ENCODE assay signal across 9 mouse cellular contexts in the genomic region with DNA sequence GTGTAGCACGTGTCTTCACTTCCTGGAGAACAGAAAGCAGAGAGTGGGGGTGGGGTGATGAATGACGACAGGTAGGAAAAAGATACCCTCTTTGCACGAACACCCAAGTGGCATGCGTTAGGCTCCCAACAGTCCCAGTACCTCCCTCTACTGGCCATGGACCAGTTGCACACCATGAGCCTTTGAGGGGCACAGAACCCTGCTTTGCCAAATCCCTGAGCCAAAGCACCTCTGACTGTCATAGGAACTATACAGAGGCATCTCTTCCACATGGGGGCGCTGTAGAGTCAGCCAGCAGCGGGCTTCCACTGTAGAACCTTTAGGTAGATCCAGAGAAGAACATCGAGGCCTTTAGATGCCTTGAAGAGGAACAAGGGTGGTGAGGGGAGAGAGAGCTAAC.
DNase-seq lines count a peak whose midpoint lies in the region; ATAC-seq and TF ChIP-seq lines count a peak whose summit lies in the region.
"Had no signal": no experiment of that assay in that cellular context is flagged by ENCODE, and none has a peak within 500 bp of the region (broad histone marks: within the 10 kb centered on the region; RNA-seq: fewer than 3 reads in every experiment).

No protein-coding gene starts in this region.

- WGBS in intestine, embryonic 14.5 days = 27% methylated on average over 7 of the region's 7 CpGs
- WGBS in intestine, embryonic 16.5 days = 24% methylated on average over 7 of the region's 7 CpGs
- WGBS in liver, postnatal 0 days (ENCODE audit: insufficient replicate concordance) = 28% methylated on average over 7 of the region's 7 CpGs
- WGBS in spleen, adult 2 months = 17% methylated on average over 7 of the region's 7 CpGs

- no peak for TF ChIP-seq POLR2A in spleen, adult 2 months (IDR thresholded peaks at IDR 0.05; ENCODE audit: low read depth, low read length)

- no peaks in the 10 kb centered on the region for H3K9me3 ChIP-seq in intestine, embryonic 14.5 days (ENCODE audit: control insufficient read depth, low read length)
- H3K9me3 ChIP-seq in intestine, embryonic 16.5 days (ENCODE audit: control insufficient read depth, low read length) = no peaks in the 10 kb centered on the region
- H3K9me3 ChIP-seq in G1E (replicated peaks) = peaks cover 5% of the 10 kb centered on the region; the same call in 1 of the 2 replicates
- H3K9me3 ChIP-seq in liver, postnatal 0 days (ENCODE audit: low read length) = no peaks in the 10 kb centered on the region
- H3K9me3 ChIP-seq: megakaryocyte, embryonic 14.5 days had no signal

- no peaks in the 10 kb centered on the region for H3K27me3 ChIP-seq in intestine, embryonic 14.5 days (replicated peaks; ENCODE audit: control insufficient read depth, insufficient read depth, low read length)
- no peaks in the 10 kb centered on the region for H3K27me3 ChIP-seq in intestine, embryonic 16.5 days (replicated peaks; ENCODE audit: control insufficient read depth, insufficient read depth, low read length)
- no peaks in the 10 kb centered on the region for H3K27me3 ChIP-seq in G1E (ENCODE audit: insufficient read depth, low read length)
- no peaks in the 10 kb centered on the region for H3K27me3 ChIP-seq in liver, postnatal 0 days (ENCODE audit: insufficient read depth, low read length)
- H3K27me3 ChIP-seq in spleen, adult 2 months (ENCODE audit: control insufficient read depth, insufficient read depth, low read length) = no peaks in the 10 kb centered on the region

- no peak overlapping the region for H3K27ac ChIP-seq in intestine, embryonic 14.5 days (ENCODE audit: low read depth)
- no peak overlapping the region for H3K27ac ChIP-seq in intestine, embryonic 16.5 days (ENCODE audit: low read length)
- no peak overlapping the region for H3K27ac ChIP-seq in liver, postnatal 0 days (ENCODE audit: low read depth)
- H3K27ac ChIP-seq in spleen, adult 2 months (ENCODE audit: insufficient read depth, low read length) = no peak overlapping the region

- TF ChIP-seq EP300 in liver, postnatal 0 days (IDR thresholded peaks at IDR 0.05; ENCODE audit: low read depth) = no peak

- H3K4me1 ChIP-seq in intestine, embryonic 14.5 days (replicated peaks; ENCODE audit: control insufficient read depth, insufficient read depth, low read length) = no peaks in the 10 kb centered on the region
- H3K4me1 ChIP-seq in intestine, embryonic 16.5 days (ENCODE audit: control insufficient read depth, insufficient read depth, low read length) = no peaks in the 10 kb centered on the region
- H3K4me1 ChIP-seq in G1E (ENCODE audit: insufficient read depth, low read depth, low read length) = peaks cover 7% of the 10 kb centered on the region
- peaks cover 11% of the 10 kb centered on the region; the same call in 1 of the 2 replicates for H3K4me1 ChIP-seq in liver, postnatal 0 days (ENCODE audit: insufficient read depth)
- H3K4me1 ChIP-seq in spleen, adult 2 months (ENCODE audit: control insufficient read depth, insufficient read depth, insufficient read length) = peaks cover 31% of the 10 kb centered on the region

- peak; percentile 57 for DNase-seq in intestine, embryonic 14.5 days (ENCODE audit: low spot score)
- no peak for DNase-seq in G1E (ENCODE audit: low spot score)
- DNase-seq in c-Kit-positive CD71-positive TER-119-negative erythroid progenitor cells, embryonic 14.5 days (ENCODE audit: low read depth) = peak; percentile 46
- peak; percentile 72 for DNase-seq in liver, postnatal 0 days
- DNase-seq in spleen, adult 2 months (ENCODE audit: low read depth in 1 of 2, low spot score in 2 of 2) = peak; percentile 46 to 56
- DNase-seq in Muller cell, postnatal 12 days (ENCODE audit: inconsistent ontology term) = no peak

- no peaks in the 10 kb centered on the region for H3K36me3 ChIP-seq in intestine, embryonic 14.5 days (ENCODE audit: control insufficient read depth, insufficient read depth, low read length)
- no peaks in the 10 kb centered on the region; the same call in 1 of the 2 replicates for H3K36me3 ChIP-seq in intestine, embryonic 16.5 days (ENCODE audit: control insufficient read depth, insufficient read depth, low read length)
- H3K36me3 ChIP-seq in G1E (replicated peaks) = peaks cover 75% of the 10 kb centered on the region
- H3K36me3 ChIP-seq in liver, postnatal 0 days (replicated peaks; ENCODE audit: insufficient read depth, low read length) = peaks cover 15% of the 10 kb centered on the region
- H3K36me3 ChIP-seq in spleen, adult 2 months (ENCODE audit: control insufficient read depth, insufficient read depth, low read length) = no peaks in the 10 kb centered on the region; the same call in 1 of the 2 replicates

- H3K4me2 ChIP-seq in intestine, embryonic 14.5 days (ENCODE audit: low read length) = no peak overlapping the region
- H3K4me2 ChIP-seq in intestine, embryonic 16.5 days (ENCODE audit: low read depth, low read length) = no peak overlapping the region
- no peak overlapping the region for H3K4me2 ChIP-seq in liver, postnatal 0 days (ENCODE audit: low read depth, low read length)

- H3K9ac ChIP-seq in intestine, embryonic 14.5 days (ENCODE audit: low read length) = no peak overlapping the region
- no peak overlapping the region for H3K9ac ChIP-seq in intestine, embryonic 16.5 days (ENCODE audit: low read depth, low read length)
- no peak overlapping the region for H3K9ac ChIP-seq in liver, postnatal 0 days (replicated peaks)

- TF ChIP-seq CTCF in G1E (IDR thresholded peaks at IDR 0.05; ENCODE audit: low read depth, low read length) = peak; percentile 32; the same call in 1 of the 2 replicates
- TF ChIP-seq CTCF in liver, postnatal 0 days (IDR thresholded peaks at IDR 0.05; ENCODE audit: low read depth) = peak; percentile 74
- peak; percentile 36; the same call in 1 of the 2 replicates for TF ChIP-seq CTCF in spleen, adult 2 months (IDR thresholded peaks at IDR 0.05; ENCODE audit: extremely low read depth, insufficient read depth, insufficient read length, insufficient replicate concordance)

- ATAC-seq in intestine, embryonic 14.5 days (replicated peaks; ENCODE audit: low FRiP score, low TSS enrichment, low read depth) = no peak
- ATAC-seq in intestine, embryonic 16.5 days = no peak
- no peak for ATAC-seq in G1E (ENCODE audit: extremely low read depth, insufficient number of reproducible peaks, low FRiP score, poor library complexity, severe bottlenecking)
- peak; percentile 49 for ATAC-seq in granulocyte monocyte progenitor cell, adult 5-6 weeks (replicated peaks; ENCODE audit: poor library complexity, severe bottlenecking)
- ATAC-seq in liver, postnatal 0 days = peak; percentile 73

- no peak overlapping the region for H3K4me3 ChIP-seq in intestine, embryonic 14.5 days (ENCODE audit: low read depth, low read length)
- H3K4me3 ChIP-seq in intestine, embryonic 16.5 days (ENCODE audit: low read length) = no peak overlapping the region
- H3K4me3 ChIP-seq in G1E (ENCODE audit: low read depth, low read length) = no peak overlapping the region
- no peak overlapping the region for H3K4me3 ChIP-seq in liver, postnatal 0 days (ENCODE audit: low read depth, low read length)
- H3K4me3 ChIP-seq in spleen, adult 2 months (ENCODE audit: extremely low read depth, insufficient read depth, insufficient read length) = no peak overlapping the region
- H3K4me3 ChIP-seq: megakaryocyte, embryonic 14.5 days had no signal

Comparison
In these comparisons a context has a peak if more than half of its experiments do, and no peak if none do; other contexts are left out.
1. ATAC-seq: peak in granulocyte monocyte progenitor cell, adult 5-6 weeks (single experiment) and liver, postnatal 0 days (single experiment); none in intestine, embryonic 14.5 days (single experiment), intestine, embryonic 16.5 days (single experiment) and G1E (single experiment).
2. DNase-seq: peak in intestine, embryonic 14.5 days (single experiment), c-Kit-positive CD71-positive TER-119-negative erythroid progenitor cells, embryonic 14.5 days (single experiment), liver, postnatal 0 days (single experiment) and spleen, adult 2 months (2 of 2); none in G1E (single experiment) and Muller cell, postnatal 12 days (single experiment).
3. Peak in every context shown above with its lines, with median percentiles within 50 percentile points of each other: CTCF ChIP-seq.